Mouse (Mus musculus) forebrain, embryonic 10.5 days (tissue): Measurements from ENCODE around the gene Acrbp. TPM values are rescaled to one million over a fixed set of nuclear protein-coding genes. Genes with fewer than 3 reads are reported as not detected.
A peak's percentile ranks its signal among the peaks of the same experiment; 100 is the strongest.

ENCODE experiments used
- DNase-seq: peaks from one replicate; pipeline ENCODE4 v3.0.0-alpha.2; 2017; ENCODE audit warnings: low spot score; ENCODE audit errors: extremely low spot score
- H3K27ac ChIP-seq: fragments of 300-500 bp; sonication (generic); 2 replicates; pipeline ENCODE4 v1.5.1; 2016; ENCODE audit warnings: mild to moderate bottlenecking
- H3K27me3 ChIP-seq: fragments of 300-500 bp; sonication (generic); 2 replicates; pipeline ENCODE4 v1.6.1; 2016; ENCODE audit warnings: mild to moderate bottlenecking; ENCODE audit not compliant: poor library complexity, severe bottlenecking
- H3K36me3 ChIP-seq: fragments of 300-500 bp; sonication (generic); replicated peaks from 2 replicates; pipeline ENCODE4 v1.6.1; 2016; ENCODE audit warnings: mild to moderate bottlenecking, moderate library complexity
- H3K4me1 ChIP-seq: fragments of 300-500 bp; sonication (generic); 2 replicates; pipeline ENCODE4 v1.6.1; 2016
- H3K4me3 ChIP-seq: fragments of 300-500 bp; sonication (generic); 2 replicates; pipeline ENCODE4 v1.5.1; 2016; ENCODE audit warnings: mild to moderate bottlenecking, moderate library complexity
- H3K9me3 ChIP-seq: fragments of 300-500 bp; sonication (generic); 2 replicates; pipeline ENCODE4 v1.6.1; 2016; ENCODE audit warnings: mild to moderate bottlenecking, moderate library complexity
- WGBS: fragments of 180-500 bp; shearing (Covaris S2); methylation state at CpG from one replicate; pipeline ENCODE4 v1.1.7; 2016; 5-methylcytosine and 5-hydroxymethylcytosine counted together
- polyA plus RNA-seq: library from polyadenylated mRNA; unstranded; fragments of >200 nt; fragmentation: Nextera tagmentation; extraction: Ambion mirVana; gene quantifications from 2 replicates; pipeline ENCODE4 v1.2.1, GENCODE M21; 2016

The Acrbp gene
- polyA plus RNA-seq, 1 experiment from 2014 or later: 12.8 TPM

GRCm38 (mm10) chr6:125096279-125096596 lies 46.7 kb downstream of the Acrbp start:
- Histone ChIP-seq H3K9me3 (no peaks in the 10 kb centered on the region), H3K4me3 (peak overlapping the region; percentile 100), H3K27ac (peak overlapping the region; percentile 97), H3K36me3 (peaks cover 39% of the 10 kb centered on the region), H3K4me1 (peaks cover 54% of the 10 kb centered on the region), H3K27me3 (no peaks in the 10 kb centered on the region)
- DNase-seq: no peak
- WGBS: under 1% methylated on average over 27 of the region's 32 CpGs

DNA sequence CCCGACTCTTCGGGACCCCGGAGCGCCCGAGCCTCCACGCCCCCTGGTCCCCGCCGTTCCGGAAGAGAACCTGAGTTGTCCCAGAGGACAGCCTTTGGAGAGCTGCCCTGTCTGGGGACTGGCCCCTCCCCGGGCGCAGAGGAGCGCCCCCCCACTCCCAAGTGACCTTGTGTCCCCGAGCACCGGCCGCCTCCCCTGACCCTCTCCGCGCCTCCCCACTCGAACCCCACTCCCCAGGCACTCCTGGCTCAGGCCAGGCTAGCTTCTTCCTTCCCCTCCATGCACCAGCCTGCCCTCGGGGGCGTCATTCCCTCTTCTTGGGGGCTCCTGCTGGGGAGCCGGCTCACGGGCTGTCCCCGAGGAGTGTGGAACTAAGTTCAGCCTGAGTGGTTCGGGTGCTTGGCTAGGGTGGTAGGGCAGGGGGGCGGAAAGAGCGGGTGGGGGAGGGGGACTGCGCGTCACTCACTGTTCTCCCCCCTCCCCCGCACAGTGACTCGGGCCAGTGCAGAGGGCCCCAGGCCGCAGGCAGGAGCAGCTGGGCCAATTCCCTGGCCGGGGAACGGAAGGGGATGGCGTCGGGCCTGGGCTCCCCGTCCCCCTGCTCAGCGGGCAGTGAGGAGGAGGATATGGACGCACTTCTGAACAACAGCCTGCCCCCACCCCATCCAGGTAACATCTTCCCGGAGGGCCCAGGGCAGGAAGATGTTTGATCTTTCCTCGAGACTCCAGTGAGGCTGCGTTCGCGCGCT lies 47.3 kb downstream of the Acrbp start:
- H3K9me3 ChIP-seq: no peaks in the 10 kb centered on the region
- no peaks in the 10 kb centered on the region for H3K27me3 ChIP-seq
- peak; percentile 58 for DNase-seq
- peak overlapping the region; percentile 97 for H3K27ac ChIP-seq
- peak overlapping the region; percentile 100 for H3K4me3 ChIP-seq
- H3K4me1 ChIP-seq: peaks cover 53% of the 10 kb centered on the region
- peaks cover 44% of the 10 kb centered on the region for H3K36me3 ChIP-seq
- WGBS: under 1% methylated on average over 43 of the region's 44 CpGs

DNA sequence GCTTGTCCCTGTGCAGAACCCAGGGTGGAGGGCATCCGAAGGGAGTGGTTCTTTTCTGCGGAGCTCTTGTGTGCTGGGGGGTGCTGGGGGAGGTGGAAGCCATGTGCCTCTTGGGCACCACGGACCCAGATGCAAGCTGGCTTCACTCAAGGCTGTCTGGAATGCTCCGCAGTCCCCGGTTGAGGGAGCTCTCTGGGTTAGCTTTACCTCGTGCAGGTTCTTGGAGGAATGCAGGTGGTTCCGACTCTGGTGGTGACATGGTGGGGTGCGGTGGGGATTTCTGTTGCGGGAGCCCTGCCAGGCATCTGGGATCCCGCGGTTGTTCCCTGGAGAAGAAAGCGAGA lies 47.8 kb downstream of the Acrbp start:
- peaks cover 50% of the 10 kb centered on the region for H3K36me3 ChIP-seq
- peak overlapping the region; percentile 100 for H3K4me3 ChIP-seq
- H3K4me1 ChIP-seq: peaks cover 53% of the 10 kb centered on the region
- DNase-seq: no peak
- no peaks in the 10 kb centered on the region for H3K27me3 ChIP-seq
- peak overlapping the region; percentile 97 for H3K27ac ChIP-seq
- no peaks in the 10 kb centered on the region for H3K9me3 ChIP-seq
- WGBS: 3% methylated on average over 12 of the region's 12 CpGs

DNA sequence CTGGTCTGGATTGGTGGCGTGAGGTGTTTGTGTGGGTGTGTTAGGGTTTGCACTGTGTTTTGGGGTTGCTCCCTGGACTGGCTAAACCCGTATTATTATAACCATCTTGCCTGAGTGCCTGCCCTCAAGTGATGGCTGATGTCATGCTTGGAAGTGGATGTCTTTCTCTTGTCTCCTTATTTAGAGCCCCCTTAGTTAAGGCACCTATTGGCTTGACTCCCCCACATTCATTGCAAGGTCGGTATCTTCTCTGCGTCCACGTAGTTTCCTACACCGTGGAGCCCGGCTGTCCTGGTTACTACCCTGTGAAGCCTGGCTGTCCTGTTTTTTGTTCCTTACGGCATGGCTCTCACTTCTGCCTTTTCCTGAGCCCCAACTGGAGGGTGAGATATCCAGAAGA lies 48.5 kb downstream of the Acrbp start:
- H3K4me3 ChIP-seq: peak overlapping the region; percentile 100
- H3K4me1 ChIP-seq: peaks cover 53% of the 10 kb centered on the region
- peak overlapping the region; percentile 97 for H3K27ac ChIP-seq
- 69% methylated on average over 8 of the region's 8 CpGs for WGBS
- H3K9me3 ChIP-seq: no peaks in the 10 kb centered on the region
- DNase-seq: no peak
- peaks cover 56% of the 10 kb centered on the region for H3K36me3 ChIP-seq
- no peaks in the 10 kb centered on the region for H3K27me3 ChIP-seq

DNA sequence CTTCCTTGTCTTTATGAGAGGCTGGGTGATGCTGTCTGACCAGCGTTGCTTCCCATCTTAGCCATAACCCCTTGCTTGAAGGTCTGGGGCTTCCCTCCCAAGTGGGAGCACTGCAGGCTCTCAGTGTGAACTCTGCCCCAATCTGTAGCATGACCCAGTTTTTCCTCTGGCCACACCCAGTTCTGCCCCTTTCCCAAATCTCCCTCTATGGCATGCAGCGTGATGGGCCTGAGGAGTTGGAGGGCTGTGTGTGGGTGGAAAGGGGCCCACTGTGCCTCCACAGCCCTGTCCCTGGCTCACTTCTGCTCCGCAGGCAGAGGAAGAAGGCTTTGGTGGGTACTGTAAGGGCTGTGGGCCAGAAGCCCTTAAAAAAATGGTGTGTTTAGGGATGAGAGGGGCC lies 49.0 kb downstream of the Acrbp start:
- no peaks in the 10 kb centered on the region for H3K9me3 ChIP-seq
- 79% methylated on average over 3 of the region's 3 CpGs for WGBS
- DNase-seq: no peak
- peaks cover 53% of the 10 kb centered on the region for H3K4me1 ChIP-seq
- H3K36me3 ChIP-seq: peaks cover 62% of the 10 kb centered on the region
- H3K27ac ChIP-seq: peak overlapping the region; percentile 97
- peak overlapping the region; percentile 100 for H3K4me3 ChIP-seq
- no peaks in the 10 kb centered on the region for H3K27me3 ChIP-seq

GRCm38 (mm10) chr6:125099421-125099971 lies 50.0 kb downstream of the Acrbp start:
- Histone ChIP-seq H3K9me3 (no peaks in the 10 kb centered on the region), H3K4me3 (peak overlapping the region; percentile 100), H3K36me3 (peaks cover 71% of the 10 kb centered on the region), H3K4me1 (peaks cover 53% of the 10 kb centered on the region), H3K27ac (peak overlapping the region; percentile 79), H3K27me3 (no peaks in the 10 kb centered on the region)
- DNase-seq: no peak
- 52% methylated on average over 5 of the region's 5 CpGs for WGBS

DNA sequence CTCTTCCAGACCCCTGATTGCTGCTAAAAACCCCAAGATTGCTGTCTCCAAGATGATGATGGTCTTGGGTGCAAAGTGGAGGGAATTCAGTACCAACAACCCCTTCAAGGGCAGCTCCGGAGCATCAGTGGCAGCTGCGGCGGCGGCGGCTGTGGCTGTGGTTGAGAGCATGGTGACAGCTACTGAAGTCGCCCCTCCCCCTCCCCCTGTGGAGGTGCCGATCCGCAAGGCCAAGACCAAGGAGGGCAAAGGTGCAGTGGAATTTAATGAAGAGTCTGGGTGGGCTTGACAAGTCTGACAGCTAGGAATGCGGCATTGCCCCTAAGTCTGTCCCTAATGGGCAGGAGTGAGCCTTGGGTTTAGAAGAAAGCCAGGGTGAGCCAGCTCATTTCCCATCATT lies 52.0 kb downstream of the Acrbp start:
- Histone ChIP-seq H3K4me1 (peaks cover 40% of the 10 kb centered on the region), H3K9me3 (no peaks in the 10 kb centered on the region), H3K36me3 (peaks cover 91% of the 10 kb centered on the region), H3K27ac (no peak overlapping the region), H3K4me3 (no peak overlapping the region; the same call in 1 of the 2 replicates), H3K27me3 (no peaks in the 10 kb centered on the region)
- 92% methylated on average over 9 of the region's 9 CpGs for WGBS
- DNase-seq: no peak

- no peak for DNase-seq
- H3K4me3 ChIP-seq: no peak overlapping the region
- peaks cover 100% of the 10 kb centered on the region for H3K36me3 ChIP-seq
- H3K27me3 ChIP-seq: no peaks in the 10 kb centered on the region
- peaks cover 15% of the 10 kb centered on the region for H3K4me1 ChIP-seq
- H3K9me3 ChIP-seq: no peaks in the 10 kb centered on the region; the same call in 1 of the 2 replicates
- no peak overlapping the region for H3K27ac ChIP-seq
- WGBS: 91% methylated on average over 4 of the region's 4 CpGs
These were observed 54.7 kb downstream of the Acrbp start for GRCm38 (mm10) chr6:125104223-125104622.

DNA sequence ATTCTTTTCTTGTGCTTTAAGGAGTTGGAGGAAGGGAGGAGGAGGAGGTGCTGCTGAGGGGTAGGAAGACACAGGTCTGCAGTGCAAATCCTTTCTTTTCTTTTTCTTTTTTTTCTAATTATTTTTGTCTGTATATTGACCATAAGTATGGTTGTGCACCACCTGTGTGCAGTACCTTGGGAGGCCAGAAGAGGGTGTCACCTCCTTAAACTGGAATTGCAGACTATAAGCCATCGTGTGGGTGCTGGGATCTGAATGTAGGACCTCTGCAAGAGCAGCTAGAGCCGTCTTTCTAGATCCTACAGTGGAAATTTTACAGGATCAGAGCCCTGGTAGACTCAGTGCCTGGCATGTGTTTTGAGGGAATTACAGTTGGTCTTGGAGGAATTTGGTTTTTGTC lies 58.2 kb downstream of the Acrbp start:
- H3K4me3 ChIP-seq: no peak overlapping the region
- H3K36me3 ChIP-seq: peaks cover 100% of the 10 kb centered on the region
- no peaks in the 10 kb centered on the region for H3K4me1 ChIP-seq
- no peaks in the 10 kb centered on the region for H3K27me3 ChIP-seq
- no peak overlapping the region for H3K27ac ChIP-seq
- no peaks in the 10 kb centered on the region; the same call in 1 of the 2 replicates for H3K9me3 ChIP-seq
- WGBS: 92% methylated on average over 2 of the region's 2 CpGs
- no peak for DNase-seq

DNA sequence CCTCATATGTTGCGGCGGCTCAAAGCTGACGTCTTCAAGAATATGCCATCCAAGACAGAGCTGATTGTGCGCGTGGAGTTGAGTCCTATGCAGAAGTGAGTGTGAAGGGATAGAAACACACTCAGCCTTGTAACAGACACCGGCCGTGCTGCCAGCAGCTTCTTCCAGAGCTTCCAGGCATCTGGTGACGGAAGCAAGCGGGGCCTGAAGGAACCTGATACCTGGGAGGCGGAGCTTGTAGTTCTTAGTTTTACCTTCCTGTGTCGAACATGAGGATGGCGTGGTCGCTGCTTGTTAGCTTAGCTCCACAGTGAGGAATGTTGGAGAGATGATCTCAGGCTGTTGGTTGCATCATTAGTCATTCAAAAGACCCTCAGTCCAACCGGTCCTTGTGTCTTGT lies 59.9 kb downstream of the Acrbp start:
- Histone ChIP-seq H3K27me3 (no peaks in the 10 kb centered on the region), H3K27ac (no peak overlapping the region), H3K4me3 (no peak overlapping the region), H3K4me1 (no peaks in the 10 kb centered on the region), H3K9me3 (no peaks in the 10 kb centered on the region; the same call in 1 of the 2 replicates), H3K36me3 (peaks cover 100% of the 10 kb centered on the region)
- WGBS: 90% methylated on average over 14 of the region's 14 CpGs
- no peak for DNase-seq

DNA sequence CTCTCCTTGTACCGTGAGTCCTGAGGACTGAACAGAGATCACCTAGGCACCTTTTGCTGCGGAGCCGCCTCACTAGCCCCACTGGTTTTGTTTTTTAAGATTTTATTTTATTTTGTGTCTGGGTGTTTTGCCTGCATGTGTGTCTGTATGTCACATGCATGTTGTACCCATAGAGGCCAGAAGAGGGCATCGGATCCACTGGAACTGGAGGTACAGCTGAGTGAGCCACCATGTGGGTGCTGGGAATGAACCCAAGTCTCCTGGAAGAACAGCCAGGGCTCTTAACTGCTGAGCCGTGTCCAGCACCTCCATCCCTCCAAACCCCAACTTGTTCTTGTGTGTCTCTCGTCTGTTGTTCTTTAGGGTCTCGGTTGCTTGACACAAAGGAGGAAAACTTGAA lies 61.4 kb downstream of the Acrbp start:
- H3K4me3 ChIP-seq: no peak overlapping the region
- no peaks in the 10 kb centered on the region; the same call in 1 of the 2 replicates for H3K9me3 ChIP-seq
- 93% methylated on average over 7 of the region's 7 CpGs for WGBS
- H3K27me3 ChIP-seq: no peaks in the 10 kb centered on the region
- peak; percentile 46 for DNase-seq
- H3K27ac ChIP-seq: no peak overlapping the region
- peaks cover 100% of the 10 kb centered on the region for H3K36me3 ChIP-seq
- no peaks in the 10 kb centered on the region for H3K4me1 ChIP-seq

DNA sequence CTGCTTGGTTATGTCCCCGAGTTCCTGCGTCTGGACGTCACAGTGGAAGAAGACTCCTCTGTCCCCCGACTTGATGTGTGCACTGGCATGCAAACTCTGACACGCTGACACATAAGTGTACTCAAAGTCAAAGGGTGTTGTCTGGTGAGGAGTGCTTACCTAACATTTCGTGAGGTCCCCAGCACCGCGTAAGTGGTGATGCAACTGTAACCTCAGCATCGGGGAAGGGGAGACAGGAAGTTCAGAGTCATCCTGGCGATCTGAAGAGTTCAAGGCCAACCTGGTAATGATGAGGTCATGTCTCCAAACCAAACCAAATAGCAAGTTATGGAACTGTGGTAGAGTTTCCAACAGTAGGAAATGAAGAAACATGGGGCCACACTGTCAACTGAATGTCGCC lies 63.1 kb downstream of the Acrbp start:
- no peak overlapping the region for H3K4me3 ChIP-seq
- no peaks in the 10 kb centered on the region for H3K27me3 ChIP-seq
- H3K9me3 ChIP-seq: no peaks in the 10 kb centered on the region; the same call in 1 of the 2 replicates
- no peak for DNase-seq
- WGBS: 95% methylated on average over 11 of the region's 11 CpGs
- peaks cover 100% of the 10 kb centered on the region for H3K36me3 ChIP-seq
- H3K27ac ChIP-seq: no peak overlapping the region
- H3K4me1 ChIP-seq: no peaks in the 10 kb centered on the region
